Mouse (Mus musculus) right cerebral cortex, adult 2 months (tissue): ENCODE measurements around the gene AC124502.3.
"Not testable (repeated sequence)": the region's sequence is repeated elsewhere in the genome, so short reads cannot be mapped to it uniquely, and the experiment has no call there.

Experiments used
- DNase-seq, 2 experiments: peaks; one replicate each; pipeline ENCODE4 v3.0.0; 2021 to 2022; ENCODE audit warnings: low spot score in 2 of 2

The AC124502.3 gene

DNA sequence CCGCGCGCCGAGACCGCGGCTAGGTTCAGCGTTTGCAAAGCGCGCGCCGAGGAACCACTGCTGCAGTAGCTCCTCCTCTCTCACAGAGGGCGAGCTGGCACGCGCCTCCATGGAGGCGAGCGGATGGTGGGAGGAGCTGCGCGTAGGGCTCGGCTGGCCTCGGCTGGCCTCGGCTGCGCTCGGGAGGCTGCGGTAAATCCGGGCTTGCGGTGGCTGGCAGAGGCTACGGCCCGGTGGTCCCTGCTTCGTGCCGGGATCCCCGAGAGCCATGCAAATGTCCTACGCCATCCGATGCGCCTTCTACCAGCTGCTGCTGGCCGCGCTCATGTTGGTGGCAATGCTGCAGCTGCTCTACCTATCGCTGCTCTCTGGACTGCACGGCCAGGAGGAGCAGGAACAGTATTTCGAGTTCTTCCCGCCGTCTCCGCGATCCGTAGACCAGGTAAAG, at the start of gene AC124502.3, which contains the start of gene B4gat1:
Gene AC124502.3, plus strand, starts transcription at position 183 of the 448 bp plus-strand sequence.
Gene B4gat1, plus strand, starts transcription at position 118 of the 448 bp plus-strand sequence.
- peak; percentile 89 to 90 for DNase-seq

DNA sequence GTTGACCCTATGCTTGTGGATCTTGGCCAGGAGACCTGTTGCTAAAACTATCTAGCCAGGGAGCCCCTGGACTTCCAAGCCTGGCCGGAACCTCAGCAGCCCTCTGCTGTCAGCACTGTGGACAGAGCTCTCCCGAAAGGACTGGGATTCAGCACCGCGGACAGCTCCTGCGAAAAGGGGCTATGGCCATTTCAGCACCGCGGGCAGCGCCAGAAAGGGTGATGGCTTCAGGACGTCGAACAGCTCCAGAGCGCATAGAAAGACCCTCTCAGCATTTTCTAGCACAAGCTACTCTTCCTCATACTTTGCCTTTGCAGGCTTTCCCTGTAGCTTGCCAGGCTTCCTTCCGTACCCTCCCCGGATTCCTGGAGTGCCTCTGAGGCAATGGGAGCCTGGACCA, 49.7 kb upstream of the AC124502.3 start:
- DNase-seq, result peak in 1 of 2 experiments; percentile 67

DNA sequence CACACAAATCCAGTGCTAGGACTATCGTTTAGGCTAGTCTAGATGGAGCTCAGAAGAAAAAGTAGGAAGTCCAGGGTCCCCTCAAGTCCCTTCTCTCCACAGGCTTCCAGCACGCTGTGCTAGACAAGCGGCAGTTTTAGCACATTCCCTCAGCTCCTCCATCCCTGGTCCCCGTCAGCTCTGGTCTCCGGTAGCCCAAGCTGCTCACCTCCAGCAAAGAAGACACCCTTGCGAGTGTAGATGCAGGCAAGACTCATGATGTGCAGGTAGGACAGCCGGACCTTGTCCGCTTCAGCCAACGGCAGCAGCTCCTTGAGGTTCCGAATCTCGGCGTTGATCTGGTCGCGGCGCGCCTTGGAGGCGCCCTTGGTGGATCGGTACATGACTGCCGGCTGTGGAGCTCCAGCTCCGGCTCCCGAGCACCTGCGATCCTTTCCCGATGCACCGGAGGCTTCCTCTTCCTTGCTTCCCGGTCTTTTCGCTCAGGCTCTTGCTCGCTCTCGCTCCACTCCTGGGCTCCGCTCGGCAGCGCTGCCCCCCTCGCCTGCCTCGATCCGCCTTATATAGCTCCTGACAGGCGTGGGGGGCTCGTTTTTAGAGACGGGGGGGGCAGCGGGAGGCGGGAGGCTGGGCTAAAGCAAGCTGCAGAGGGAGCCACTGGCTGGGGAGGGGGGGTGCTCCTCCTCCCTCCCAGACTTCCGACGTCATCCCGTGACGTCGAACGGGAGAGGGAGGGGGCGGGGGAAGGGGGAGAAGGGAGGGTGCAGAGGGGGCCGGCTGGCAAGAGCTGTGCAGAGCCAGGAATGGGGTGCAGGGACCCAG, 49.0 kb upstream of the AC124502.3 start:
- DNase-seq, result peak; percentile 82 to 85

DNA sequence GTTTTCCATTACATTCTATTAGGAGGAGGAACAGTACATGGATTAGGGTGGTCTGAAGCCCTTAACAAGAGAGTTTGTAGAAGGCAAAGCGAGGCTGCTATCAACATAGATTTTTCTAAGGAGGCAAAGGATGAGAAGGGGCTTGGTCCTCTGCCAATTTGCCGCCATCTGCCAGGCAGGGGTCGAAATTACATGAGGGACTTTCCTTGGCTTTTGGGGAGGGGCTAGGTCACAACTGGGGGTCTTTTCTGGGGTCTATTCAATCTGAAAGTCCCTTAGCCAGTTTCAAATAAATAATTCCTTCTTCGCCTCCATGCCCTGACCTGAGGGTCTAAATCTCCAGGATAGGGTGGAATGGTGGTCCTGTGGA, 48.5 kb upstream of the AC124502.3 start, which contains the start of gene Npas4:
Gene Npas4, minus strand, starts transcription at position 61 of the 370 bp plus-strand sequence.
- DNase-seq, result no peak

DNA sequence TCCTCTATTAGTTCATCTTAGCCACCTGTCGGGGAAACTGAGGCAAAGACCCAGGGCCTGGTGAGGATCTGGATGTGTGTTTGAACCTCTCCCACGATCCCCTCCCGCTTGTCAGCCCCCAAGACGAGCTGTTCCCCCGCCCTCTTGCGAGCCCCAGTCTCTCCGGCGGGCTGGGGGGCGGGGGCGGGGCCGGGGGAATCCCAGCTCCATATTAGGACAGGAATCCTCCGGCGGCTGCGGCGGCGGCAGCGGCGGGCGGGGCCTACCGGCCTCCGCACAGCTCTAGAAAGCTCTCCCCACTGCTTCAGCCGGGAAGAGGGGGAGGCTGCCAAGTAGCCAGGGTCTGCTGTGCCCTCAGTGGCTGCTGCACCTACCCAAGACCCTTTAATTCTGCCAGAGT, 48.0 kb upstream of the AC124502.3 start:
- no peak for DNase-seq

DNA sequence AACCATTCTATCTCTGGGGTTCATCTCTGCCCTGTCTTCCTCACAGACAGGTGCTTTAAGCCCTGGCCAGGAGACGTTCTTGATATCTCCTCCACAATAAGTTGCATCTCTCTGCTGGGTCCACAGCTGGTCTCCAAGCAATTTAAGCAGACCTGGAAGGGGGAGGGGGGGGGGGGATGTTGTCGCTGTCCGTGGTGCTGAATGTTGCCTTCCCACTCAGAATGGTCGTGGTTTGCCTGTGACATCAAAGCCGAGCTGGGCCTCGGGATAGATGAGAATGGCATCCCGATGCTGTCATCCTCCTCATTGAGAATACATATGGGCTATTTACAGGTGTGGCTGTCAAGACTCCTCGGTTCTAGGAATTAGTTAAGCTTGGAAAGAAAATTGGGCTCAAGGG, 46.3 kb upstream of the AC124502.3 start:
- DNase-seq, result no peak

DNA sequence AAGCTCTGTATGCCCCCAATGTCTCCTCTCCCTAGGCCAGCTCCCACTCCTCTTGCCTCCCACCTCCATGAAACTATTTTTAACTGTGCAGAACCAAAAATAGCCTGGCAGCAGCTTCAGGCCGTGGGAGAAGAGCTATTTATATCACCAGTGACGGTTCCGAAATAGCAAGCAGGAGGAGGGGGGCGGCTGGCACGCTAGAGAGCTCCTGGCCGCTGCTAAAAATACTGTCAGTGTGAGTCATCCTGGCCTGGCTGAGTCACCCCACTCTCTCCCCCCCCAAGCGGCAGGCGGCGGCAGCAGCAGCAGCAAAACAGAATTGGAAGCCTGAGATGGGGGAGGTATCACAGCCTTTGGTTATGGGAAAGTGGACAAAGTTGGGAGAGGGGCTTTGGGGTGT, 45.8 kb upstream of the AC124502.3 start:
- DNase-seq, result peak; percentile 87 to 89

DNA sequence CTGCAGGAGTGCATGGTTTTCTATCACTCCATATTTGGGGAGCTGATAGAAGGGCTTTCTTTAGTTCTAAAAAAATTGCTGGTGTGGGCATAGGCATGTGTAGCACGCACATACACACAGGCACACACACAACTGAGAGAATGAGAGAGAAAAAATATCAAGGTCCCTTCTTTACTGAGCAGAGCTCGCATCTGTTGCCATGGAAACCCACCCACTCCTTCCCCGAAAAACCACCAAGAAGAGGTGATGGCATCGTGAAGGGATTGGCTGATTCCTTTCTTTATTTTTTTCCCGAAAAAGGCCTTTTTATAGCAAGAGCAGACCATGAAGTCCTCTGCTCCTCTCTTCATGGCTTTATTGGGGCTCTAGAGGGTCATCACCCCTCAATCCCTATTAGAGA, 44.6 kb upstream of the AC124502.3 start:
- DNase-seq, result peak; percentile 89 to 92

DNA sequence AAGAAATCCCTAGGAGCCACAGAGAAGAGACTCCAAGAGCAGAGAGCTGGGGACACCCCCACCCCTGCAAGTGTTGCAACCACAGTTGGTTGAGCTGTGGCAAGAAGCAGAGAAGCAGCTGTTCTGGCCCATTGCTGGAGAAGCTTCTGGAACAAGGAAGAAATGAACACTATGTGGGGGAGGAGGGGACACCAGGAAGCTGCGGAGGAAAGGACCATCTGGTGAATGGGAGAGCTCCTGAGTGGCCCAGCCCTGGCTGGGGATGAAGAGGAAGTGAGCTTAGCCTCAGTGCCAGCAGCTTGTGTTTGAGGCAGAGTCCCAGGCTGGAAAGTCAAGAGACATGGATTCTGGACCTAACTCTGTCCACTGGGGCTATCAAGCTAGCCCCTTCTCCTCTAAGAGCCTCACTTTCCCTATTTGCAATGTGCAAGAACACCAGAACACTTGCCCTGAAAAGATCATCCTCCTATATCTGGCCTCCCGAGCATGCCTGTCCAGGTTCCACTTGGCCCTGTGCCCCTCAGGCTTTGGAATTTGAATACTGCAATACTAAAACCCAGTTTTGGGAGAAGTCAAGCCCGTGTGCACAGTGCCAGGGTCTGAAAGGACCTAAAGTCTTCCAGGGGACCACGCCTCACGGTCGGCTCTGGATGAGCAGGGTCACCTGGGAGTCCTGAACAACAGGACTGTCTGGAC, 39.1 kb upstream of the AC124502.3 start:
- peak in 1 of 2 experiments; percentile 62 for DNase-seq

DNA sequence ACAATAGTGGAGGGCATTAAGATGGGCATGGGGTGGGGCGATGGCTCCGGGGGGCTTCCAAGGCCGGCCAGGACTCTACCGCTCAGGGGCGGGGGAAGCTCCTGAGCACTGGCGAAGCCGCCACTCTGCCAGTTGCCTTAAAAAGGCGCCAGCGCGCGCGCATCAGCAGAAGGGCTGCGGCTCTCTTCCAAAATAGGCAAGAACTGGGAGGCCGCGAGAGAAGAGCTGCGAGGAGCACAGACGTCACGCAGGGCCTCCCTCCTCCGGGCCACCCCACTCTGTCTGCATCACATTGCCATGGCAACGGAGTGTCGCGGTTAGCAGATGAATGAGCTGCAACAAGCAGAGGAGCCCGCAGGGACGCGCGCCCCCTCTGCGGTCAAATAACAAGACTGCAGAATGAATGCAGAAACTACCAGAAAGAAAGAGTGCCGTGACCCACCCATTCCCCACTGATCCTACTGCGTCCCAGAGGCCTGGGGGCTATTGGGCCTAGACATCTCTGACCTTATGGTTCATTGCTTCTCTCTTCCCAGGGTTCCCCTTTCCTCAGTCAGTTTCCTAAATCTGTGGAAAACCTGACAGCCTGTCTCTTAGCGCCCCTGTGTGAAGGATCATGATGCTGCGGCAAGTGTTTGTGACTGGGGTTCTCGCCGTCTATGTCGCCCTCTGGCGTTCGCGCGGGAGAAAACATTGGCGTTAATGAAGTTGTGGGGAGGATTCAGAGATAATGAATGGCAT, 36.9 kb upstream of the AC124502.3 start:
- peak; percentile 96 for DNase-seq

DNA sequence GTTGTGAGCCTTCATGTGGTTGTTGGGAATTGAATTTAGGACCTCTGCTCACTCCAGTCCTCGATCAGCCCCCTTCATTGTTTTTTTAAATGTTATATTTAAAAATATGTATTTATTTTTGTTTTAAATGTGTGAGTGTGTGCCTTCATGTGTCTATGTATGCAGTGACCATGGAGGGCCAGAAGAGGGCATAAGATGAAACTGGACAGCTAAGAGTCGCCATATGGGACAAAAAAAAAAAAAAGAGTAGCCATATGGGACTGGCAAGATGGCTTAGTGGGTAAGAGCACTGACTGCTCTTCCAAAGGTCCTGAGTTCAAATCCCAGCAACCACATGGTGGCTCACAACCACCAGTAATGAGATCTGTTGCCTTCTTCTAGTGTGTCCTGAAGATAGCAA, 35.0 kb upstream of the AC124502.3 start:
- DNase-seq, result not testable (repeated sequence)

DNA sequence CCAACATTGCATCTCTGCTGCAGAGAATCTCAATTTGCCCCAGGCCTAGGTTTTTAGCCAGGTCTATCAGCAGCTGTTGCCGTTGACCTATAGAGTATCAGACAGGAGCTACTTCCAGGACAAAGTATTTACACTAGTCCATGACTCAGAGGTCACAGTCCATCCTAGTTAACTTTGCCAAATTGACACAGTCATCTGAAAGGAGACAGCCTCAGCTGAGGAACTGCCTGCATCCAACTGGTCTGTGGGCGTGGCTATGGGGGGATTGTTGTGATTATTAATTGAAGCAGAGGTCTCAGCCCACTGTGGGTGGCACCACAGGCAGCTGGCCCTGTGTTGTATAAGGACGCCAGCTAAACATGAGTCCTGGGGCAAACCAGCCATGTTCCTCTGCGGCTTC, 33.8 kb upstream of the AC124502.3 start:
- no peak for DNase-seq

DNA sequence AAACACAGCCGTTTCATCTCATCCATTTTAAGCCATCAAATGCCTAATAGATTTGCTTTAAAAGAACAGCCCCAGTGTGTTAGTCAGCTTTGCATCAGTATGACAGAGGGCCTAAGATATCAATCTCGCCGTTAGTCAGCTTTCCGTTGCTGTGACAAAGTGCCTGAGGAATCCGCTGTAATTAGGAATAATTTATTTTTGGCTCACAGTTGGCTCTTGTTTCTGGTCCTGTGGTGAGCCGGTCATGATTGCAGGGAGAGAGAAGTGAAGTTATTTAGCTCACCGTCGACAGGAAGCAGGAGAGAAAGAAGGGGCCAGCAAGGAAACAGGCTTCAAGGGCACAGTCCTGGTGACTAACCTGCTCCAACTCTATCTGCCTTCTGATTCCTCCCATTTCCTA, 25.6 kb upstream of the AC124502.3 start:
- no peak for DNase-seq

DNA sequence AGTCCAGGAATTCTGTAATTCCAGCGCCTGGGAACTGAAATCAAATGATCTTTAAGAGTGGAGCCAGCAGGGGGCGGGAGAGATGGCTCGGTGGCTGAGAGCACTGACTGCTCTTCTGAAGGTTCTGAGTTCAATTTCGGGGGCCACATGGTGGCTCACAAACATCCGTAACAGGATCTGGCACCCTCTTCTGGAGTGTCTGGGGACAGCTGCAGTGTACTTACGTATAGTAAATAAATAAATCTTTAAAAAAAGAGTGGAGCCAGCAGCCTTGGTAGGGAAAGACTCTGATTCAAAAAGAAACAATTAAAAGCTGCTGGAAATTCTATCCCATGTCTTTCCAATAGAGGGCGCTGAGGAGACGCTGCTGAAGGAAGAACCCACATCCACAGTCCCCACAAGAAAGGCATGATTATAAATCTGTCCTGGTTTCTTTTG, 23.7 kb upstream of the AC124502.3 start:
- peak in 1 of 2 experiments; percentile 40 for DNase-seq

DNA sequence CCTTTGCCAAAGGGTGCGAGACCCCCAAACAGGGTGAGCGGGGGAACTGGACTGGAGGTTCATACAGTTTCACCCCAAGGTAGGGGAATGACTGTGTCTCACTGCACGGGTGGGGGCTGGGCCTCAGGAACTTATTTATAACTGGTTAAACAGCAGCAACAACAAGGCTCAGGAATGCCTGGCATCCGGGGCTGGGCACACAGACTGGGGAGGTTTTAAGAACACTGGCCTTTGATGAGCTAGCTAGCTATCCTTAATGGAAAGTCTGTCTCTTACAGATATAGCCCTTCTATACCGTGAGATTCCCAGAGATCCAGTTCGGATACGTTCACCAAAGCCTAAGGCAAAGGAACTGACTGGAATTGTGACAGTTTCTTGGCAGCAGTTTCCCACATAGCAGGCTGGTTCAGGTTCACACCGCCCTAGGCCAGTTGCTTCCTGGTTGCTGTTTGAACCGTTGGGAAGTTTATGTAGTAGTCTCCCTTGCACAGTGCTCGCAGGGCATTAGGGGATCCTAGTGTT, 22.4 kb upstream of the AC124502.3 start:
- DNase-seq, result no peak

DNA sequence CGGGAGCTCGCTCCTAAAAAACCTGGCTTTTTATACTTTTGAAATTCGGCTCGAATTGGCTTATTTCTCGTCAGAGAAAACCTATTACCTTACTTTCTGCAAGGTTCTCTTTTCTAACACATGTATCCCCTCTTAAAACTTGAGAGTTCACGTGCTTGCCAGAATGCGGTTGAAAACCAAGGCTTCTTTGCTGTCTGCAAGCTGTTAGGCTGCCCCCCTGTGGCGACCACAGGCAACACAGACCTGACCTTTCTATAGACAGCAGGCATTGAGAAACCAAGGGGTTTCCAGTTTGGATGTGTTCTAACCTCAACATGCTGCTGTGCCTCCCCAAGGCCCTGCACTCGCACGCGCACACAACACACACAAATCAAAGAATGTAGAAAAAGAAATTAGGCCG, 21.9 kb upstream of the AC124502.3 start:
- DNase-seq, result peak; percentile 66 to 69

DNA sequence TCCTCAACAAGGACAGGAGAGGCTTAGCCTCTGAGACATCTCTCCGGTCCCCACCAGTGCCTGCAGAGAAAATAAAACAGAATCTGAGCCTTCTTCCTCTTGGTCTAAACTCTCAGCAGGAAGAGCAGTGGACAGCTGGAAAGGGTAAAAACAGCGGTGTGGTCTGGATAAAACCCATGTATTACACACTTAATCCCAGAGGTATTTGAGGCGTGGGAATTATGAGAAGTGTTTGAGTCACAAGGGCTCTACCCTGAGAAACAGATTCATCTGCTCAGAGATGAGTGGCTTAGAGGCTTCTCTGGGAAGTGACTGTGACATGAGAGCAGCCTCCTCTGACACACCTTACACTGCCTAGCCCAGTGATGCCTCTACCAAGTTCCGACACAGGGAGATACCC, 21.1 kb upstream of the AC124502.3 start:
- DNase-seq, result no peak

DNA sequence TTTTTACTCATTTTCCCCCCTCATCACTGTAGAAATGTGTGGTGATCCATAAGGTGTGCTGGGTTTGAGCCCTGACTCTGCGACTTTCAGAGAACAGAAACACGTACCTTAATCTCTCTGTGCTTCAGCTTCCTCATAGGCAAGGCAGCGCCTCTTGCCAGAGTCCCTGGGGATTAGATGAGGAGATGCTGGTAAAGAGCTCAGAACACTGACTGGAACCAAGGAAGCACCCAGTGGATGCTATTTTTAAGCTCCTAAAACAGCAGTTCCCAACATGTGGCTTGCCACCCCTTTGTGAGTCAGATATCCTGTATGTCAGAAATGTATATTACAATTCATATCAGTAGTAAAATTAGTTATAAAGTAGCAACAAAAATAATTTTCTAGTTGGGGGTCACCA, 20.5 kb upstream of the AC124502.3 start:
- no peak for DNase-seq

DNA sequence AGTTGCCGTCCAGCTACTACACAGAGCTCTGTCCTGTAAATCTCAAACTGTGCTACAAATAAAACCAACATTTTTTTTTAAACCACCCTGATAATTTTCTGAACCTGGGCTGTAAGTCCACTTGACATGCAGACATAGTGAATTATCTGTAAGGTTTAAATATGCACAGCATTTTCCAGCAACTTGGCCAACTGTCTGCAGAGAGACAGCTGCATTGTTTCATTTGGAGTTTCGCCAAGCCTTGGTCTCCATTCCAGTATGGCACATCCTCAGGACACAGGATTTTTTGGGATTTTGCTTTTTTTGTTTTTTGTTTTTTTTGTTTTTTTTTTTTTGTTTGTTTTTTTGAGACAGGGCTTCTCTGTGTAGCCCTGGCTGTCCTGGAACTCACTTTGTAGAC, 17.3 kb upstream of the AC124502.3 start:
- DNase-seq, result no peak

DNA sequence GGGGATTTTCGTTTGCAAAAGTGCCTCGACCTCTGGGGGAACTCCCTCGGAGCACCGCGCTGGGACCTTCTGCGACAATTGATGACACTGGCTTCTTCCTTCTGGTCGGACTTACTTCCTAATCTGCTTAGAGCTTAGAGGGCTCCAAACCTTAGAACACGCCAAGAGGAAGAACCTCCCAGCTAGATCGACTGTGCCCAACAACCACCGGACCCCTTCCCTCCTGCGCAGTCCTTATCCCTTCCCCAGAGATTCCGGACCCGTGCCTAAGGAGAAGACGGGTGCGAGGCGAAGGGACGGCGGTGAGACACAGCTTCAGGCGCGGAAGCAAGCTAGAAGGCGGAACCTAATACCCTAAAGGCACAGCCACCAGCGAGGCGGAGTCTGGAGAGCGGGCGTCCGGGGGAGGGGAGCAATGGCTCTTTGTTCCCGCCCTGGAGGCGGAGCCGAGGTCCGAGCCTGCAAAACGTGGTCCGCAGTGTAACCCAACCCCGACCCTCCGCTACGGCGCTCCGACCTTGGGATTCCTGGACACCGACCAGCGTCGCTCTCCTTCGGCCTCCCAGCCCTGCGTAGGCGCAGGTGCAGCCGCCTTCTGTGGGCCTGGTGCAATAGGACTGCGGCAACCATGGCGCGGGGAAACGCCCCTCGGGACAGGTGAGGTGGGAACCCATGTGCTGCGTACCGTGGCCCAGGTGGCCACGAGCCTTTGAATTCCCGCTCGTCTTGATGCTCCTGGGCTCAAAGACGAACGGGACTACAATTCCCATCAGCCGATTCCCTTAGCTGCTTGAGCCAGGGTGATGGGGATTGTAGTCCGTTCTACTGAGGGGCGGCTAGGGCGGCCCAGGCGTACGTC, 14.8 kb upstream of the AC124502.3 start, which contains the start of gene Slc29a2:
Gene Slc29a2, plus strand, starts transcription at position 240 of the 859 bp plus-strand sequence.
- peak; percentile 90 to 93 for DNase-seq

DNA sequence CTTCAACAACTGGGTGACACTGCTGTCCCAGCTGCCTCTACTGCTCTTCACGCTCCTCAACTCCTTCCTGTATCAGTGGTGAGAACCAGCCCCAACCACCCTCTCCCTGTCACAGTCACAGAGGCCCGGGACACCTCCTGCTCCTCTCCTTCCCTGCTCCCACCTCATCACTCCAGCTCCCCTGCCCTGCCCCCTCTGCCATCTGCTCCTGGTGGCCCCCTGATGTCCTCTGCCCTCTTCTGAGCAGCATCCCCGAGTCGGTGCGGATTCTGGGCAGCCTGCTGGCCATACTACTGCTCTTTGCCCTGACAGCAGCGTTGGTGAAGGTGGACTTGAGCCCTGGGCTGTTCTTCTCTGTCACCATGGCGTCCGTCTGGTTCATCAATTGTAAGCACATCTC, 12.6 kb upstream of the AC124502.3 start:
- no peak for DNase-seq
